Mouse (Mus musculus): ENCODE data around the gene Srms. TPM values are rescaled to one million over a fixed set of nuclear protein-coding genes. Genes with fewer than 3 reads are reported as not detected.

The Srms gene
- polyA plus RNA-seq, 1 experiment from 2014 or later, result not detected

- Histone ChIP-seq H3K4me2 (ENCODE audit: low read depth, low read length) (no peak overlapping the region), H3K27ac (replicated peaks; ENCODE audit: low read depth, low read length) (no peak overlapping the region), H3K9ac (replicated peaks; ENCODE audit: low read length) (no peak overlapping the region), H3K27me3 (ENCODE audit: control insufficient read depth, insufficient read depth, low read length) (no peaks in the 10 kb centered on the region), H3K4me1 (ENCODE audit: control insufficient read depth, insufficient read depth, low read length) (no peaks in the 10 kb centered on the region), H3K36me3 (replicated peaks; ENCODE audit: control insufficient read depth, insufficient read depth, low read depth, low read length) (no peaks in the 10 kb centered on the region), H3K9me3 (replicated peaks; ENCODE audit: control insufficient read depth, low read length) (no peaks in the 10 kb centered on the region), H3K4me3 (ENCODE audit: low read depth, low read length) (no peak overlapping the region)
- WGBS, result 89% methylated on average over 5 of the region's 5 CpGs
- no peak for DNase-seq (ENCODE audit: low spot score)
- ATAC-seq (replicated peaks; ENCODE audit: insufficient number of reproducible peaks, low FRiP score, low TSS enrichment, low read depth), result no peak
These were observed 34.5 kb downstream of the Srms start for GRCm38 (mm10) chr2:181178471-181178870.

GRCm38 (mm10) chr2:181178015-181178414, 35.0 kb downstream of the Srms start:
- 83% methylated on average over 3 of the region's 3 CpGs for WGBS
- no peaks in the 10 kb centered on the region for H3K4me1 ChIP-seq (ENCODE audit: control insufficient read depth, insufficient read depth, low read length)
- H3K36me3 ChIP-seq (replicated peaks; ENCODE audit: control insufficient read depth, insufficient read depth, low read depth, low read length), result no peaks in the 10 kb centered on the region
- no peaks in the 10 kb centered on the region for H3K9me3 ChIP-seq (replicated peaks; ENCODE audit: control insufficient read depth, low read length)
- H3K4me2 ChIP-seq (ENCODE audit: low read depth, low read length), result no peak overlapping the region
- H3K27ac ChIP-seq (replicated peaks; ENCODE audit: low read depth, low read length), result no peak overlapping the region
- no peak for ATAC-seq (replicated peaks; ENCODE audit: insufficient number of reproducible peaks, low FRiP score, low TSS enrichment, low read depth)
- no peak overlapping the region for H3K4me3 ChIP-seq (ENCODE audit: low read depth, low read length)
- no peaks in the 10 kb centered on the region for H3K27me3 ChIP-seq (ENCODE audit: control insufficient read depth, insufficient read depth, low read length)
- DNase-seq (ENCODE audit: low spot score), result no peak
- H3K9ac ChIP-seq (replicated peaks; ENCODE audit: low read length), result no peak overlapping the region

GRCm38 (mm10) chr2:181174646-181175045, 38.3 kb downstream of the Srms start:
- WGBS, result 90% methylated on average over 3 of the region's 3 CpGs
- H3K27me3 ChIP-seq (ENCODE audit: control insufficient read depth, insufficient read depth, low read length), result no peaks in the 10 kb centered on the region
- ATAC-seq (replicated peaks; ENCODE audit: insufficient number of reproducible peaks, low FRiP score, low TSS enrichment, low read depth) (no peak), DNase-seq (ENCODE audit: low spot score) (no peak)
- H3K27ac ChIP-seq (replicated peaks; ENCODE audit: low read depth, low read length), result no peak overlapping the region
- no peaks in the 10 kb centered on the region for H3K36me3 ChIP-seq (replicated peaks; ENCODE audit: control insufficient read depth, insufficient read depth, low read depth, low read length)
- no peaks in the 10 kb centered on the region for H3K4me1 ChIP-seq (ENCODE audit: control insufficient read depth, insufficient read depth, low read length)
- no peak overlapping the region for H3K4me3 ChIP-seq (ENCODE audit: low read depth, low read length)
- no peaks in the 10 kb centered on the region for H3K9me3 ChIP-seq (replicated peaks; ENCODE audit: control insufficient read depth, low read length)
- no peak overlapping the region for H3K4me2 ChIP-seq (ENCODE audit: low read depth, low read length)
- H3K9ac ChIP-seq (replicated peaks; ENCODE audit: low read length), result no peak overlapping the region

GRCm38 (mm10) chr2:181166469-181166868, 46.5 kb downstream of the Srms start:
- H3K9ac ChIP-seq (replicated peaks; ENCODE audit: low read length), result no peak overlapping the region
- H3K9me3 ChIP-seq (replicated peaks; ENCODE audit: control insufficient read depth, low read length), result no peaks in the 10 kb centered on the region
- DNase-seq (ENCODE audit: low spot score), result no peak
- no peaks in the 10 kb centered on the region for H3K4me1 ChIP-seq (ENCODE audit: control insufficient read depth, insufficient read depth, low read length)
- no peak overlapping the region for H3K4me2 ChIP-seq (ENCODE audit: low read depth, low read length)
- no peaks in the 10 kb centered on the region for H3K27me3 ChIP-seq (ENCODE audit: control insufficient read depth, insufficient read depth, low read length)
- WGBS, result 76% methylated on average over 5 of the region's 5 CpGs
- ATAC-seq (replicated peaks; ENCODE audit: insufficient number of reproducible peaks, low FRiP score, low TSS enrichment, low read depth), result no peak
- H3K27ac ChIP-seq (replicated peaks; ENCODE audit: low read depth, low read length), result no peak overlapping the region
- H3K36me3 ChIP-seq (replicated peaks; ENCODE audit: control insufficient read depth, insufficient read depth, low read depth, low read length), result no peaks in the 10 kb centered on the region
- H3K4me3 ChIP-seq (ENCODE audit: low read depth, low read length), result no peak overlapping the region

GRCm38 (mm10) chr2:181160821-181161220, 52.2 kb downstream of the Srms start:
- no peak overlapping the region for H3K9ac ChIP-seq (replicated peaks; ENCODE audit: low read length)
- no peak overlapping the region for H3K27ac ChIP-seq (replicated peaks; ENCODE audit: low read depth, low read length)
- DNase-seq (ENCODE audit: low spot score), result no peak
- ATAC-seq (replicated peaks; ENCODE audit: insufficient number of reproducible peaks, low FRiP score, low TSS enrichment, low read depth), result no peak
- peaks cover 25% of the 10 kb centered on the region for H3K27me3 ChIP-seq (ENCODE audit: control insufficient read depth, insufficient read depth, low read length)
- H3K4me1 ChIP-seq (ENCODE audit: control insufficient read depth, insufficient read depth, low read length), result peaks cover 2% of the 10 kb centered on the region; the same call in 1 of the 2 replicates
- no peaks in the 10 kb centered on the region for H3K9me3 ChIP-seq (replicated peaks; ENCODE audit: control insufficient read depth, low read length)
- WGBS, result 72% methylated on average over 4 of the region's 4 CpGs
- H3K4me2 ChIP-seq (ENCODE audit: low read depth, low read length), result no peak overlapping the region
- no peak overlapping the region for H3K4me3 ChIP-seq (ENCODE audit: low read depth, low read length)
- no peaks in the 10 kb centered on the region for H3K36me3 ChIP-seq (replicated peaks; ENCODE audit: control insufficient read depth, insufficient read depth, low read depth, low read length)

- no peak overlapping the region for H3K4me2 ChIP-seq (ENCODE audit: low read depth, low read length)
- H3K4me1 ChIP-seq (ENCODE audit: control insufficient read depth, insufficient read depth, low read length), result peaks cover 2% of the 10 kb centered on the region; the same call in 1 of the 2 replicates
- ATAC-seq (replicated peaks; ENCODE audit: insufficient number of reproducible peaks, low FRiP score, low TSS enrichment, low read depth) (peak; percentile 82), DNase-seq (ENCODE audit: low spot score) (peak; percentile 35)
- H3K27me3 ChIP-seq (ENCODE audit: control insufficient read depth, insufficient read depth, low read length), result peaks cover 36% of the 10 kb centered on the region
- no peak overlapping the region for H3K4me3 ChIP-seq (ENCODE audit: low read depth, low read length)
- WGBS, result 0% methylated on average over 2 of the region's 2 CpGs
- no peak overlapping the region for H3K9ac ChIP-seq (replicated peaks; ENCODE audit: low read length)
- H3K36me3 ChIP-seq (replicated peaks; ENCODE audit: control insufficient read depth, insufficient read depth, low read depth, low read length), result no peaks in the 10 kb centered on the region
- H3K27ac ChIP-seq (replicated peaks; ENCODE audit: low read depth, low read length), result no peak overlapping the region
- no peaks in the 10 kb centered on the region for H3K9me3 ChIP-seq (replicated peaks; ENCODE audit: control insufficient read depth, low read length)
These were observed 53.2 kb downstream of the Srms start for GRCm38 (mm10) chr2:181159771-181160170.

GRCm38 (mm10) chr2:181159091-181159514, 53.9 kb downstream of the Srms start:
- H3K4me1 ChIP-seq (ENCODE audit: control insufficient read depth, insufficient read depth, low read length), result peaks cover 2% of the 10 kb centered on the region; the same call in 1 of the 2 replicates
- H3K27ac ChIP-seq (replicated peaks; ENCODE audit: low read depth, low read length), result no peak overlapping the region
- no peaks in the 10 kb centered on the region for H3K9me3 ChIP-seq (replicated peaks; ENCODE audit: control insufficient read depth, low read length)
- WGBS, result 54% methylated on average over 7 of the region's 7 CpGs
- no peak overlapping the region for H3K4me3 ChIP-seq (ENCODE audit: low read depth, low read length)
- H3K4me2 ChIP-seq (ENCODE audit: low read depth, low read length), result no peak overlapping the region
- DNase-seq (ENCODE audit: low spot score) (no peak), ATAC-seq (replicated peaks; ENCODE audit: insufficient number of reproducible peaks, low FRiP score, low TSS enrichment, low read depth) (no peak)
- no peak overlapping the region for H3K9ac ChIP-seq (replicated peaks; ENCODE audit: low read length)
- no peaks in the 10 kb centered on the region for H3K36me3 ChIP-seq (replicated peaks; ENCODE audit: control insufficient read depth, insufficient read depth, low read depth, low read length)
- peaks cover 36% of the 10 kb centered on the region for H3K27me3 ChIP-seq (ENCODE audit: control insufficient read depth, insufficient read depth, low read length)

GRCm38 (mm10) chr2:181158471-181158870, 54.5 kb downstream of the Srms start:
- WGBS, result 74% methylated on average over 2 of the region's 2 CpGs
- Histone ChIP-seq H3K36me3 (replicated peaks; ENCODE audit: control insufficient read depth, insufficient read depth, low read depth, low read length) (no peaks in the 10 kb centered on the region), H3K9me3 (replicated peaks; ENCODE audit: control insufficient read depth, low read length) (no peaks in the 10 kb centered on the region), H3K9ac (replicated peaks; ENCODE audit: low read length) (no peak overlapping the region), H3K4me3 (ENCODE audit: low read depth, low read length) (no peak overlapping the region), H3K27ac (replicated peaks; ENCODE audit: low read depth, low read length) (no peak overlapping the region), H3K27me3 (ENCODE audit: control insufficient read depth, insufficient read depth, low read length) (peaks cover 36% of the 10 kb centered on the region), H3K4me2 (ENCODE audit: low read depth, low read length) (no peak overlapping the region), H3K4me1 (ENCODE audit: control insufficient read depth, insufficient read depth, low read length) (peaks cover 2% of the 10 kb centered on the region; the same call in 1 of the 2 replicates)
- ATAC-seq (replicated peaks; ENCODE audit: insufficient number of reproducible peaks, low FRiP score, low TSS enrichment, low read depth) (no peak), DNase-seq (ENCODE audit: low spot score) (no peak)

Data from embryonic facial prominence, embryonic 11.5 days (tissue).